Mouse (Mus musculus) megakaryocyte, embryonic 14.5 days (primary cell): ENCODE data around the gene Slc2a6.

Experiments
- FLI1 ChIP-seq: IDR thresholded peaks from 2 replicates; pipeline ENCODE4 v1.6.1; 2012; ENCODE audit warnings: low read length, inconsistent platforms, mixed read lengths
- GATA1 ChIP-seq: IDR thresholded peaks from 3 replicates; pipeline ENCODE4 v1.6.1; 2012; ENCODE audit warnings: mixed read lengths, low read length, inconsistent platforms, borderline replicate concordance

DNA sequence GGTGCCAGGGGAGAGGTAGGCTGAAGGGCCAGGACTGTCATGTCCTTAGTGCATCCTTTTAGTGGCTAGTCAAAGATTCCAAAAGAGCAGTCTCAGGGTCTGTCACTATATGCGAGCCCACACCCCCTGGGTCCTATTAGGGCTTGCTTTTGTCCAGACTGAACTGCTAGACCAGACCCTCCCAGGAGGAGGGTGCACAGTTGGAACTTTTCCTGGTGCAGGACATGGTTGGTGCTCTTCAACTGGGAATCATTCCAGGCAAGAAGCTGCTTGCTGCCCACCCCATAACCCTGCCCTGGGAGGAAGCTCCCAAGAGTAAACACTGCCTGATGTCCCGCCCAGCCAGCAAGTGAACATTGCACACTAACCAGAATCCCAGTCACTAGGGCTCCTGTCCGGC, 54.7 kb downstream of the Slc2a6 start, which contains the start of gene Adamts13:
- no peak for TF ChIP-seq FLI1
- TF ChIP-seq GATA1, result no peak
